Mouse (Mus musculus) heart, adult 2 months (tissue): ENCODE results near the gene Ttc30a1.

Experiments used
- CTCF ChIP-seq: fragments of 200-600 bp; IDR thresholded peaks from 2 replicates; pipeline ENCODE4 v1.8.1; 2022; ENCODE audit warnings: antibody characterized with exemption, mild to moderate bottlenecking, moderate library complexity
- EP300 ChIP-seq: fragments of 200-500 bp; IDR thresholded peaks from 2 replicates; pipeline ENCODE4 v1.6.1; 2011; ENCODE audit warnings: low read depth, low read length, control low read depth; ENCODE audit not compliant: insufficient read depth

GRCm38 (mm10) chr2:75964972-75965371 is 16.8 kb downstream of the Ttc30a1 start:
- peak; percentile 78 for TF ChIP-seq CTCF
- TF ChIP-seq EP300, result no peak
